Mouse (Mus musculus) heart, embryonic 11.5 days (tissue): ENCODE measurements at regions not wholly inside any gene's neighbourhood (a gene's known extent, or its start where the extent isn't known, plus 50 kb on each side); places are given as distances from the start of the nearest gene placed in this dataset.

ENCODE experiments used
- ATAC-seq: fragments of 200-750 bp; cut with Nextera tagmentation; replicated peaks from 2 replicates; pipeline ENCODE4 v1.8.0; 2017; ENCODE audit warnings: moderate library complexity; ENCODE audit not compliant: insufficient number of reproducible peaks, low FRiP score, low TSS enrichment
- H3K27ac ChIP-seq: fragments of 300-500 bp; sonication (generic); 2 replicates; pipeline ENCODE4 v1.5.1; 2014; ENCODE audit warnings: mild to moderate bottlenecking, low read depth, low read length
- H3K27me3 ChIP-seq: fragments of 300-500 bp; sonication (generic); 2 replicates; pipeline ENCODE4 v1.6.1; 2014; ENCODE audit warnings: mild to moderate bottlenecking, low read length, mixed read lengths; ENCODE audit not compliant: control insufficient read depth, insufficient read depth
- H3K36me3 ChIP-seq: fragments of 300-500 bp; sonication (generic); 2 replicates; pipeline ENCODE4 v1.6.1; 2014; ENCODE audit warnings: mild to moderate bottlenecking, low read length, moderate library complexity, mixed read lengths; ENCODE audit not compliant: control insufficient read depth, insufficient read depth
- H3K4me1 ChIP-seq: fragments of 300-500 bp; sonication (generic); 2 replicates; pipeline ENCODE4 v1.6.1; 2014; ENCODE audit warnings: low read length; ENCODE audit not compliant: control insufficient read depth, insufficient read depth
- H3K4me2 ChIP-seq: fragments of 300-500 bp; sonication (generic); 2 replicates; pipeline ENCODE4 v1.6.1; 2014; ENCODE audit warnings: mild to moderate bottlenecking, moderate library complexity
- H3K4me3 ChIP-seq: fragments of 300-500 bp; sonication (generic); 2 replicates; pipeline ENCODE4 v1.5.1; 2014; ENCODE audit warnings: low read depth, low read length
- H3K9ac ChIP-seq: fragments of 300-500 bp; sonication (generic); 2 replicates; pipeline ENCODE4 v1.6.1; 2014; ENCODE audit warnings: mild to moderate bottlenecking, low read depth, low read length, moderate library complexity
- H3K9me3 ChIP-seq: fragments of 300-500 bp; sonication (generic); replicated peaks from 2 replicates; pipeline ENCODE4 v1.6.1; 2016; ENCODE audit warnings: low read length; ENCODE audit not compliant: control insufficient read depth
- WGBS: fragments of 180-500 bp; shearing (Covaris S2); extraction: QIAGEN DNeasy Blood & Tissue Kit; methylation state at CpG from one replicate; pipeline ENCODE4 v1.1.7; 2014; ENCODE audit not compliant: insufficient replicate concordance; 5-methylcytosine and 5-hydroxymethylcytosine counted together

- WGBS, result 44% methylated on average over 1 of the region's 1 CpGs
- H3K9ac ChIP-seq, result no peak overlapping the region
Measured at GRCm38 (mm10) chr5:119103503-119103902, 543.0 kb downstream of the Med13l start.

DNA sequence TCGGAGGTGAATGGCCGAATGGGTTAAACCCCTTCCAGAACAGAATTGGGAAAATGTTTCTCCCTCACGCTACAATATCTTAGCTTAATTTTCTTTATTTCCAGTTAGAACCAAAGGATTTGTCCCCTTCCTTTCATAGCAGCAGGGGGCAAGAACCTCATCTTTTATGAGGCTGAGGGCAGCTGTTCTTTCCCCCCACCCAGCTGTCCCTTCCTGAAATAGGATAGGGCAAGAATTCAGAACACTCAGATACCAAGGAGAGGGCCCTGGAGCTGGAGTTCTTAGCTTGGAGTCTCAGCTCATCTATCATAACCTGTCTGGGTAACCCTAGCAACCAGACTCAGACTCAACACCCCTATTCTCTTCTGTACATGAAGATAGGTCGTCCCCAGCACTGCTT, 547.4 kb downstream of the Med13l start:
- no peaks in the 10 kb centered on the region for H3K36me3 ChIP-seq
- no peak overlapping the region for H3K4me3 ChIP-seq
- H3K4me1 ChIP-seq, result no peaks in the 10 kb centered on the region
- H3K9ac ChIP-seq, result no peak overlapping the region
- no peak overlapping the region for H3K4me2 ChIP-seq
- no peaks in the 10 kb centered on the region for H3K9me3 ChIP-seq
- no peaks in the 10 kb centered on the region for H3K27me3 ChIP-seq
- no peak overlapping the region for H3K27ac ChIP-seq
- 74% methylated on average over 4 of the region's 4 CpGs for WGBS
- no peak for ATAC-seq

More at GRCm38 (mm10) chr5:119103503-119103902, 543.0 kb downstream of the Med13l start:
- H3K4me1 ChIP-seq, result no peaks in the 10 kb centered on the region
- no peak overlapping the region for H3K4me2 ChIP-seq
- ATAC-seq, result no peak
- no peaks in the 10 kb centered on the region for H3K27me3 ChIP-seq
- H3K27ac ChIP-seq, result no peak overlapping the region
- H3K36me3 ChIP-seq, result no peaks in the 10 kb centered on the region
- no peak overlapping the region for H3K4me3 ChIP-seq
- no peaks in the 10 kb centered on the region for H3K9me3 ChIP-seq

GRCm38 (mm10) chr5:119109501-119109900, 549.0 kb downstream of the Med13l start:
- WGBS, result 64% methylated on average over 1 of the region's 1 CpGs
- H3K36me3 ChIP-seq, result no peaks in the 10 kb centered on the region
- no peak overlapping the region for H3K4me3 ChIP-seq
- no peaks in the 10 kb centered on the region for H3K27me3 ChIP-seq
- H3K9me3 ChIP-seq, result no peaks in the 10 kb centered on the region
- H3K4me1 ChIP-seq, result no peaks in the 10 kb centered on the region
- no peak for ATAC-seq
- H3K27ac ChIP-seq, result no peak overlapping the region
- no peak overlapping the region for H3K4me2 ChIP-seq
- H3K9ac ChIP-seq, result no peak overlapping the region

- Histone ChIP-seq H3K36me3 (no peaks in the 10 kb centered on the region), H3K4me2 (no peak overlapping the region), H3K27ac (no peak overlapping the region), H3K4me3 (no peak overlapping the region), H3K9ac (no peak overlapping the region), H3K4me1 (no peaks in the 10 kb centered on the region), H3K27me3 (no peaks in the 10 kb centered on the region), H3K9me3 (no peaks in the 10 kb centered on the region)
- WGBS, result 48% methylated on average over 7 of the region's 7 CpGs
- ATAC-seq, result no peak
Measured at GRCm38 (mm10) chr5:119114074-119114473, 553.6 kb downstream of the Med13l start.

GRCm38 (mm10) chr5:119125745-119126144, 544.7 kb upstream of the Tbx3 start:
- H3K9ac ChIP-seq, result no peak overlapping the region
- no peak for ATAC-seq
- H3K4me2 ChIP-seq, result no peak overlapping the region
- no peaks in the 10 kb centered on the region for H3K36me3 ChIP-seq
- no peak overlapping the region for H3K27ac ChIP-seq
- no peaks in the 10 kb centered on the region for H3K9me3 ChIP-seq
- WGBS, result 86% methylated on average over 7 of the region's 7 CpGs
- H3K4me1 ChIP-seq, result no peaks in the 10 kb centered on the region
- no peak overlapping the region for H3K4me3 ChIP-seq
- peaks cover 4% of the 10 kb centered on the region; the same call in 1 of the 2 replicates for H3K27me3 ChIP-seq

DNA sequence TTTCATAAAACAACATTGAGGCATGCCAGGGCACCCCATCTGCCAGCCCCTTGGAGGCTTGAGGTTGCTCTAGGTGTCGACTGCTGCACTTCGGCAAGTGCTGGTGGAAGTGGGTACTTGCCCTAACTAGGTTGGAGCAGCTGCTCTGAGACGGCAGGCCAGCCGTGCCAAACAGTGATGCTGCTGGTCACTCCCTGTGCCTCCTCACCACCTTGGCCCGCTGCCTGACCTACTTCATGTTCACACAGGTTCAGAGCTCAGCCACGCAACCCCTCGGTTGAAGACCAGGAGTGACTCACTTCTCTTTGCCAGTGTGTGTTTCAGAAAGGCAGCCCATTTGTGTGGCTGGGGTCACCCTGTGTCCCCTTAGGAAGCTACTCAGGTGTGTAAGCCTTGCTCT, 540.3 kb upstream of the Tbx3 start:
- H3K27me3 ChIP-seq, result peaks cover 6% of the 10 kb centered on the region; the same call in 1 of the 2 replicates
- H3K4me3 ChIP-seq, result no peak overlapping the region
- no peak overlapping the region for H3K27ac ChIP-seq
- no peak overlapping the region for H3K4me2 ChIP-seq
- no peaks in the 10 kb centered on the region for H3K4me1 ChIP-seq
- no peak overlapping the region for H3K9ac ChIP-seq
- WGBS, result 91% methylated on average over 7 of the region's 7 CpGs
- no peak for ATAC-seq
- H3K9me3 ChIP-seq, result no peaks in the 10 kb centered on the region
- H3K36me3 ChIP-seq, result no peaks in the 10 kb centered on the region

- ATAC-seq, result no peak
- 43% methylated on average over 10 of the region's 10 CpGs for WGBS
- H3K9ac ChIP-seq, result no peak overlapping the region
- H3K9me3 ChIP-seq, result no peaks in the 10 kb centered on the region
- H3K27ac ChIP-seq, result no peak overlapping the region
- no peaks in the 10 kb centered on the region for H3K36me3 ChIP-seq
- no peaks in the 10 kb centered on the region for H3K4me1 ChIP-seq
- H3K27me3 ChIP-seq, result peaks cover 6% of the 10 kb centered on the region; the same call in 1 of the 2 replicates
- no peak overlapping the region for H3K4me2 ChIP-seq
- H3K4me3 ChIP-seq, result no peak overlapping the region
Measured at GRCm38 (mm10) chr5:119131461-119131860, 539.0 kb upstream of the Tbx3 start.

GRCm38 (mm10) chr5:119133378-119133777, 537.1 kb upstream of the Tbx3 start:
- peaks cover 10% of the 10 kb centered on the region for H3K27me3 ChIP-seq
- no peaks in the 10 kb centered on the region for H3K9me3 ChIP-seq
- no peak overlapping the region for H3K27ac ChIP-seq
- WGBS, result 39% methylated on average over 13 of the region's 13 CpGs
- no peak overlapping the region for H3K4me2 ChIP-seq
- H3K9ac ChIP-seq, result no peak overlapping the region
- H3K36me3 ChIP-seq, result no peaks in the 10 kb centered on the region
- no peak overlapping the region for H3K4me3 ChIP-seq
- no peaks in the 10 kb centered on the region; the same call in 1 of the 2 replicates for H3K4me1 ChIP-seq
- ATAC-seq, result no peak

GRCm38 (mm10) chr5:119136916-119137315, 533.6 kb upstream of the Tbx3 start:
- H3K36me3 ChIP-seq, result no peaks in the 10 kb centered on the region
- no peaks in the 10 kb centered on the region for H3K9me3 ChIP-seq
- H3K27ac ChIP-seq, result no peak overlapping the region
- no peaks in the 10 kb centered on the region; the same call in 1 of the 2 replicates for H3K4me1 ChIP-seq
- H3K9ac ChIP-seq, result no peak overlapping the region
- WGBS, result 80% methylated on average over 8 of the region's 8 CpGs
- H3K27me3 ChIP-seq, result peaks cover 12% of the 10 kb centered on the region
- no peak for ATAC-seq
- H3K4me3 ChIP-seq, result no peak overlapping the region
- H3K4me2 ChIP-seq, result no peak overlapping the region
